Mouse (Mus musculus) midbrain, embryonic 12.5 days (tissue): ENCODE data around the gene Dnajb14. TPM values are rescaled to one million over a fixed set of nuclear protein-coding genes. Genes with fewer than 3 reads are reported as not detected.
A peak's percentile ranks its signal among the peaks of the same experiment; 100 is the strongest.
"Not testable (repeated sequence)": the region's sequence is repeated elsewhere in the genome, so short reads cannot be mapped to it uniquely, and the experiment has no call there.

ENCODE experiments used
- ATAC-seq: fragments of 200-750 bp; cut with Nextera tagmentation; 2 replicates; pipeline ENCODE4 v1.8.0; 2017; ENCODE audit warnings: low read depth, moderate TSS enrichment, moderate library complexity; ENCODE audit not compliant: low FRiP score
- H3K27ac ChIP-seq: fragments of 300-500 bp; sonication (generic); replicated peaks from 2 replicates; pipeline ENCODE4 v1.5.1; 2016; ENCODE audit warnings: mild to moderate bottlenecking
- H3K27me3 ChIP-seq: fragments of 300-500 bp; sonication (generic); 2 replicates; pipeline ENCODE4 v1.6.1; 2016; ENCODE audit warnings: mild to moderate bottlenecking
- H3K36me3 ChIP-seq: fragments of 300-500 bp; sonication (generic); 2 replicates; pipeline ENCODE4 v1.6.1; 2016
- H3K4me1 ChIP-seq: fragments of 300-500 bp; sonication (generic); 2 replicates; pipeline ENCODE4 v1.6.1; 2016
- H3K4me2 ChIP-seq: fragments of 300-500 bp; sonication (generic); replicated peaks from 2 replicates; pipeline ENCODE4 v1.6.1; 2016; ENCODE audit warnings: mild to moderate bottlenecking, moderate library complexity
- H3K4me3 ChIP-seq: fragments of 300-500 bp; sonication (generic); 2 replicates; pipeline ENCODE4 v1.5.1; 2016; ENCODE audit warnings: mild to moderate bottlenecking
- H3K9ac ChIP-seq: fragments of 300-500 bp; sonication (generic); replicated peaks from 2 replicates; pipeline ENCODE4 v1.6.1; 2016; ENCODE audit warnings: mild to moderate bottlenecking, moderate library complexity
- H3K9me3 ChIP-seq: fragments of 300-500 bp; sonication (generic); 2 replicates; pipeline ENCODE4 v1.6.1; 2016; ENCODE audit warnings: mild to moderate bottlenecking
- WGBS: fragments of 180-500 bp; shearing (Covaris S2); methylation state at CpG from one replicate; pipeline ENCODE4 v1.1.7; 2016; 5-methylcytosine and 5-hydroxymethylcytosine counted together
- polyA plus RNA-seq: library from polyadenylated mRNA; unstranded; fragments of >200 nt; fragmentation: Nextera tagmentation; extraction: Ambion mirVana; gene quantifications from 2 replicates; pipeline ENCODE4 v1.2.1, GENCODE M21; 2016

Gene Dnajb14
- polyA plus RNA-seq, 1 experiment from 2014 or later: 11.3 TPM

GRCm38 (mm10) chr3:137846552-137846951 is 20.9 kb upstream of the Dnajb14 start:
- no peak overlapping the region for H3K4me3 ChIP-seq
- no peak overlapping the region for H3K4me2 ChIP-seq
- H3K27me3 ChIP-seq: no peaks in the 10 kb centered on the region
- H3K9ac ChIP-seq: no peak overlapping the region
- ATAC-seq: no peak
- H3K4me1 ChIP-seq: 0 out of 2 replicates have a peak, but pooled peaks cover 2% of the 10 kb centered on the region
- H3K27ac ChIP-seq: no peak overlapping the region
- no peaks in the 10 kb centered on the region for H3K36me3 ChIP-seq
- no peaks in the 10 kb centered on the region for H3K9me3 ChIP-seq
- 85% methylated on average over 4 of the region's 5 CpGs for WGBS

GRCm38 (mm10) chr3:137848354-137848753 is 19.1 kb upstream of the Dnajb14 start:
- no peak overlapping the region for H3K4me3 ChIP-seq
- WGBS: 92% methylated on average over 9 of the region's 9 CpGs
- H3K27ac ChIP-seq: no peak overlapping the region
- H3K4me2 ChIP-seq: no peak overlapping the region
- no peaks in the 10 kb centered on the region for H3K9me3 ChIP-seq
- no peaks in the 10 kb centered on the region for H3K36me3 ChIP-seq
- no peaks in the 10 kb centered on the region for H3K27me3 ChIP-seq
- no peak for ATAC-seq
- H3K9ac ChIP-seq: no peak overlapping the region
- 0 out of 2 replicates have a peak, but pooled peaks cover 2% of the 10 kb centered on the region for H3K4me1 ChIP-seq

- Histone ChIP-seq H3K4me3 (no peak overlapping the region), H3K36me3 (no peaks in the 10 kb centered on the region), H3K4me1 (0 out of 2 replicates have a peak, but pooled peaks cover 2% of the 10 kb centered on the region), H3K9me3 (no peaks in the 10 kb centered on the region), H3K4me2 (no peak overlapping the region), H3K27ac (no peak overlapping the region), H3K27me3 (no peaks in the 10 kb centered on the region), H3K9ac (no peak overlapping the region)
- 92% methylated on average over 5 of the region's 5 CpGs for WGBS
- no peak for ATAC-seq
Measured at GRCm38 (mm10) chr3:137849697-137850096, 17.8 kb upstream of the Dnajb14 start.

- no peak overlapping the region for H3K4me3 ChIP-seq
- H3K36me3 ChIP-seq: no peaks in the 10 kb centered on the region
- 0 out of 2 replicates have a peak, but pooled peaks cover 2% of the 10 kb centered on the region for H3K4me1 ChIP-seq
- no peaks in the 10 kb centered on the region for H3K9me3 ChIP-seq
- no peak for ATAC-seq
- no peaks in the 10 kb centered on the region for H3K27me3 ChIP-seq
- H3K27ac ChIP-seq: no peak overlapping the region
- 90% methylated on average over 2 of the region's 2 CpGs for WGBS
- no peak overlapping the region for H3K9ac ChIP-seq
- H3K4me2 ChIP-seq: no peak overlapping the region
Measured at GRCm38 (mm10) chr3:137851196-137851595, 16.3 kb upstream of the Dnajb14 start.

- not testable (repeated sequence) for H3K9me3 ChIP-seq, H3K4me1 ChIP-seq, H3K4me2 ChIP-seq, H3K36me3 ChIP-seq, H3K27me3 ChIP-seq, H3K9ac ChIP-seq, ATAC-seq, H3K27ac ChIP-seq, H3K4me3 ChIP-seq
- 100% methylated on average over 1 of the region's 1 CpGs for WGBS
Measured at GRCm38 (mm10) chr3:137853011-137853410, 14.5 kb upstream of the Dnajb14 start.

GRCm38 (mm10) chr3:137855328-137855727 is 12.1 kb upstream of the Dnajb14 start:
- no peak overlapping the region for H3K4me2 ChIP-seq
- no peak for ATAC-seq
- WGBS: 78% methylated on average over 3 of the region's 3 CpGs

GRCm38 (mm10) chr3:137856061-137856460 is 11.4 kb upstream of the Dnajb14 start:
- Histone ChIP-seq H3K36me3 (no peaks in the 10 kb centered on the region), H3K4me3 (no peak overlapping the region), H3K9ac (no peak overlapping the region), H3K9me3 (no peaks in the 10 kb centered on the region), H3K4me1 (no peaks in the 10 kb centered on the region), H3K4me2 (no peak overlapping the region), H3K27ac (no peak overlapping the region), H3K27me3 (no peaks in the 10 kb centered on the region)
- ATAC-seq: no peak
- 81% methylated on average over 7 of the region's 7 CpGs for WGBS

More at GRCm38 (mm10) chr3:137855328-137855727, 12.1 kb upstream of the Dnajb14 start:
- no peaks in the 10 kb centered on the region for H3K4me1 ChIP-seq
- H3K4me3 ChIP-seq: no peak overlapping the region
- no peaks in the 10 kb centered on the region for H3K9me3 ChIP-seq
- H3K27me3 ChIP-seq: no peaks in the 10 kb centered on the region
- H3K27ac ChIP-seq: no peak overlapping the region
- H3K36me3 ChIP-seq: no peaks in the 10 kb centered on the region
- no peak overlapping the region for H3K9ac ChIP-seq

- Histone ChIP-seq H3K4me3 (no peak overlapping the region), H3K27me3 (no peaks in the 10 kb centered on the region), H3K9me3 (no peaks in the 10 kb centered on the region), H3K9ac (no peak overlapping the region), H3K36me3 (no peaks in the 10 kb centered on the region), H3K27ac (no peak overlapping the region), H3K4me2 (no peak overlapping the region), H3K4me1 (0 out of 2 replicates have a peak, but pooled peaks cover 4% of the 10 kb centered on the region)
- no peak for ATAC-seq
- 87% methylated on average over 8 of the region's 8 CpGs for WGBS
Measured at GRCm38 (mm10) chr3:137860394-137861170, 6.9 kb upstream of the Dnajb14 start.

- Histone ChIP-seq H3K27me3 (no peaks in the 10 kb centered on the region), H3K4me1 (0 out of 2 replicates have a peak, but pooled peaks cover 6% of the 10 kb centered on the region), H3K4me3 (no peak overlapping the region), H3K27ac (no peak overlapping the region), H3K4me2 (no peak overlapping the region), H3K36me3 (no peaks in the 10 kb centered on the region), H3K9me3 (no peaks in the 10 kb centered on the region), H3K9ac (no peak overlapping the region)
- ATAC-seq: no peak
- 77% methylated on average over 4 of the region's 4 CpGs for WGBS
Measured at GRCm38 (mm10) chr3:137861436-137861835, 6.0 kb upstream of the Dnajb14 start.

- H3K27me3 ChIP-seq: no peaks in the 10 kb centered on the region
- 97% methylated on average over 3 of the region's 3 CpGs for WGBS
- H3K4me3 ChIP-seq: no peak overlapping the region
- ATAC-seq: no peak
- peaks cover 5% of the 10 kb centered on the region; the same call in 1 of the 2 replicates for H3K36me3 ChIP-seq
- no peak overlapping the region for H3K27ac ChIP-seq
- H3K9ac ChIP-seq: no peak overlapping the region
- H3K4me1 ChIP-seq: peaks cover 14% of the 10 kb centered on the region
- H3K4me2 ChIP-seq: no peak overlapping the region
- H3K9me3 ChIP-seq: no peaks in the 10 kb centered on the region
Measured at GRCm38 (mm10) chr3:137862600-137862999, 4.9 kb upstream of the Dnajb14 start.

GRCm38 (mm10) chr3:137863330-137864123 is 3.9 kb upstream of the Dnajb14 start:
- Histone ChIP-seq H3K36me3 (peaks cover 5% of the 10 kb centered on the region; the same call in 1 of the 2 replicates), H3K27ac (peak overlapping the region; percentile 99), H3K4me2 (peak overlapping the region; percentile 53), H3K9me3 (no peaks in the 10 kb centered on the region), H3K4me3 (peak overlapping the region; percentile 90), H3K4me1 (peaks cover 18% of the 10 kb centered on the region), H3K27me3 (no peaks in the 10 kb centered on the region), H3K9ac (peak overlapping the region; percentile 65)
- 41% methylated on average over 22 of the region's 22 CpGs for WGBS
- ATAC-seq: no peak
